In the genomic region with DNA sequence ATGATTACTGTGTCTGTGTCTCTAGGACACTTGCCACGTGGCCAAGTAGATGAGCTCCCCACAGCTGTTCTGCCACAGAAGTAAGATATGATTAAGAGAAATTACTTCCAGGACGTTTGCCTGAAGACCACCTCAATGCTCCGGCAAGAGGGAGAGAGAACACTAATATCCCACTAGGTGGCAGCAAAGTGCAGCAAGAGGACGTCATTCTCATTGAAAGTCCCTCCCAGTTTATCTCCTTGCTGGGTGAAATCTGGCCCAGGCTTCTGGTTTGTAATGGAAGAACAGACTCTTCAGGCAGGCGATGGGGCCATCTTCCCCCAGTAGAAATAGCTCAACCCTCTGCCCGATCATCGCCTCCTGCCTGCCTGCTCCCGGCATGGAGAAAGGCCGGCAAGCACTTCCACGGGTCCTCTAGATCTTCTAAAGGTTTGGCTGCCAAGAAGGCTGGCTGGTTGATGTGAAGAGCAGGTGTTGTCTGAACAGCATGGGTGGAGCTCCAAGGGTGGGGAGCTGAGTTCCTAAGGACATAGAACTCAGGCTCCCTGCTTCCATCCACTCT, we compare ENCODE assay signal across 8 mouse cellular contexts. TPM values are rescaled to one million over a fixed set of nuclear protein-coding genes. Genes with fewer than 3 reads are reported as not detected.
DNase-seq lines count a peak whose midpoint lies in the region; ATAC-seq lines count a peak whose summit lies in the region.

No protein-coding gene starts in this region.

- peak overlapping the region; percentile 48; the same call in 1 of the 2 replicates for H3K9ac ChIP-seq in heart, embryonic 14.5 days (ENCODE audit: low read length)
- H3K9ac ChIP-seq in liver, embryonic 11.5 days (ENCODE audit: low read depth, low read length): no peak overlapping the region
- no peak overlapping the region for H3K9ac ChIP-seq in neural tube, embryonic 11.5 days (ENCODE audit: low read length)

- peak overlapping the region; percentile 48 for H3K4me3 ChIP-seq in brown adipose tissue, adult 24 weeks (ENCODE audit: insufficient read depth, low read depth, low read length)
- 0 out of 4 replicates have a peak overlapping the region, but pooled peaks of 1 of the 2 experiments have one; percentile 17 for H3K4me3 ChIP-seq in heart, embryonic 14.5 days (ENCODE audit: control insufficient read depth in 1 of 2, insufficient read depth in 1 of 2, low read depth in 1 of 2, low read length in 2 of 2)
- no peak overlapping the region for H3K4me3 ChIP-seq in liver, embryonic 11.5 days (ENCODE audit: low read depth, low read length)
- H3K4me3 ChIP-seq in neural tube, embryonic 11.5 days (ENCODE audit: low read depth, low read length): no peak overlapping the region

- H3K4me2 ChIP-seq in heart, embryonic 14.5 days (ENCODE audit: low read length): peak overlapping the region; percentile 61
- H3K4me2 ChIP-seq in liver, embryonic 11.5 days: no peak overlapping the region; the same call in 1 of the 2 replicates
- H3K4me2 ChIP-seq in neural tube, embryonic 11.5 days (ENCODE audit: low read depth): no peak overlapping the region

- WGBS in heart, embryonic 14.5 days: 10% methylated on average over 10 of the region's 10 CpGs
- WGBS in liver, embryonic 11.5 days: 17% methylated on average over 10 of the region's 10 CpGs
- 16% methylated on average over 10 of the region's 10 CpGs for WGBS in neural tube, embryonic 11.5 days

- ATAC-seq in heart, embryonic 14.5 days (ENCODE audit: insufficient number of reproducible peaks, insufficient read depth, low FRiP score, low read depth): peak; percentile 23; the same call in 1 of the 2 replicates
- peak; percentile 34; the same call in 1 of the 2 replicates for ATAC-seq in liver, embryonic 11.5 days (replicated peaks; ENCODE audit: low FRiP score)
- ATAC-seq in neural tube, embryonic 11.5 days (ENCODE audit: insufficient read depth, low FRiP score, low TSS enrichment): no peak

- peaks cover 4% of the 10 kb centered on the region for H3K4me1 ChIP-seq in brown adipose tissue, adult 24 weeks (ENCODE audit: control insufficient read depth, insufficient read depth, insufficient read length, low read length)
- peaks cover 14 to 18% of the 10 kb centered on the region in 2 experiments for H3K4me1 ChIP-seq in heart, embryonic 14.5 days (ENCODE audit: control insufficient read depth in 2 of 2, insufficient read depth in 2 of 2, low read length in 2 of 2)
- no peaks in the 10 kb centered on the region for H3K4me1 ChIP-seq in liver, embryonic 11.5 days (replicated peaks; ENCODE audit: control insufficient read depth, insufficient read depth, low read length)
- H3K4me1 ChIP-seq in neural tube, embryonic 11.5 days (ENCODE audit: control insufficient read depth, insufficient read depth, low read length): no peaks in the 10 kb centered on the region

- H3K9me3 ChIP-seq in heart, embryonic 14.5 days (ENCODE audit: control insufficient read depth, low read length): no peaks in the 10 kb centered on the region
- H3K9me3 ChIP-seq in liver, embryonic 11.5 days (ENCODE audit: control insufficient read depth, low read length): no peaks in the 10 kb centered on the region
- H3K9me3 ChIP-seq in neural tube, embryonic 11.5 days (ENCODE audit: control insufficient read depth, low read length): no peaks in the 10 kb centered on the region

- no peak overlapping the region for H3K27ac ChIP-seq in brown adipose tissue, adult 24 weeks (replicated peaks; ENCODE audit: low read depth, low read length)
- peak overlapping the region; percentile 3 to 55; a peak in 3 of 4 replicates for H3K27ac ChIP-seq in heart, embryonic 14.5 days (replicated peaks in 1 of 2; ENCODE audit: control insufficient read depth in 1 of 2, insufficient read depth in 1 of 2, low read depth in 2 of 2, low read length in 2 of 2)
- H3K27ac ChIP-seq in liver, embryonic 11.5 days (ENCODE audit: low read depth, low read length): no peak overlapping the region
- H3K27ac ChIP-seq in neural tube, embryonic 11.5 days (ENCODE audit: low read depth, low read length): no peak overlapping the region

- H3K27me3 ChIP-seq in heart, embryonic 14.5 days (ENCODE audit: control insufficient read depth, insufficient read depth, low read length): no peaks in the 10 kb centered on the region
- H3K27me3 ChIP-seq in liver, embryonic 11.5 days (replicated peaks; ENCODE audit: control insufficient read depth, insufficient read depth, low read length): no peaks in the 10 kb centered on the region
- H3K27me3 ChIP-seq in neural tube, embryonic 11.5 days (ENCODE audit: control insufficient read depth, insufficient read depth, low read length): no peaks in the 10 kb centered on the region

- peak; percentile 47 to 64 for DNase-seq in CD8-positive naive resting alpha-beta T cell, adult 2 months (ENCODE audit: low read depth in 2 of 2, low spot score in 2 of 2)
- peak; percentile 59 for DNase-seq in fibroblast of lung, adult 2 months (ENCODE audit: low read depth)
- peak; percentile 83 for DNase-seq in kidney, postnatal 10 days
- DNase-seq in liver, embryonic 11.5 days (ENCODE audit: low spot score): peak; percentile 58
- peak; percentile 78 for DNase-seq in neural tube, embryonic 11.5 days (ENCODE audit: low spot score)
- peak; percentile 85 for DNase-seq in telencephalon, adult 2 months (ENCODE audit: low read depth, low spot score)

- H3K36me3 ChIP-seq in heart, embryonic 14.5 days (ENCODE audit: control insufficient read depth, insufficient read depth, low read length): no peaks in the 10 kb centered on the region
- no peaks in the 10 kb centered on the region for H3K36me3 ChIP-seq in liver, embryonic 11.5 days (ENCODE audit: control insufficient read depth, insufficient read depth, low read length)
- H3K36me3 ChIP-seq in neural tube, embryonic 11.5 days (ENCODE audit: control insufficient read depth, insufficient read depth, low read length): no peaks in the 10 kb centered on the region

RNA-seq across cellular contexts. Expression of gene Senp8, which starts 27.3 kb away (rescaled TPM):
- 5.3 and 7.9 TPM in 2 replicates for polyA plus RNA-seq in brown adipose tissue, adult 24 weeks (2012; ENCODE audit: insufficient read depth, insufficient read length, missing spikeins)
- polyA plus RNA-seq in heart, embryonic 14.5 days (2014; fragmentation: Nextera tagmentation; extraction: Ambion mirVana): 10.9 and 12.6 TPM in 2 replicates
- 9.8 and 10.9 TPM in 2 replicates for polyA plus RNA-seq in liver, embryonic 11.5 days (2014; fragmentation: Nextera tagmentation; extraction: Ambion mirVana)
- polyA plus RNA-seq in neural tube, embryonic 11.5 days (2014; fragmentation: Nextera tagmentation; extraction: Ambion mirVana): 19.8 and 22.0 TPM in 2 replicates

RNA-seq across cellular contexts. Expression of gene Myo9a, which starts 27.5 kb away (rescaled TPM):
- polyA plus RNA-seq in brown adipose tissue, adult 24 weeks (2012; ENCODE audit: insufficient read depth, insufficient read length, missing spikeins): 3.5 and 9.9 TPM in 2 replicates
- 12.1 and 12.4 TPM in 2 replicates for polyA plus RNA-seq in heart, embryonic 14.5 days (2014; fragmentation: Nextera tagmentation; extraction: Ambion mirVana)
- 7.0 and 8.1 TPM in 2 replicates for polyA plus RNA-seq in liver, embryonic 11.5 days (2014; fragmentation: Nextera tagmentation; extraction: Ambion mirVana)
- 22.2 and 24.5 TPM in 2 replicates for polyA plus RNA-seq in neural tube, embryonic 11.5 days (2014; fragmentation: Nextera tagmentation; extraction: Ambion mirVana)

RNA-seq across cellular contexts. Expression of gene Gramd2, which starts 43.2 kb away (rescaled TPM):
- polyA plus RNA-seq in brown adipose tissue, adult 24 weeks (2012; ENCODE audit: insufficient read depth, insufficient read length, missing spikeins): 0.58 TPM in 1 of 2 replicates, not detected in the other
- 0.27 and 0.43 TPM in 2 replicates for polyA plus RNA-seq in heart, embryonic 14.5 days (2014; fragmentation: Nextera tagmentation; extraction: Ambion mirVana)
- 0.16 and 0.25 TPM in 2 replicates for polyA plus RNA-seq in liver, embryonic 11.5 days (2014; fragmentation: Nextera tagmentation; extraction: Ambion mirVana)
- polyA plus RNA-seq in neural tube, embryonic 11.5 days (2014; fragmentation: Nextera tagmentation; extraction: Ambion mirVana): 0.17 and 0.43 TPM in 2 replicates

Comparison
In these comparisons a context has a peak if more than half of its experiments do, and no peak if none do; other contexts are left out.
1. H3K27ac ChIP-seq: peak in heart, embryonic 14.5 days (2 of 2); none in brown adipose tissue, adult 24 weeks (single experiment), liver, embryonic 11.5 days (single experiment) and neural tube, embryonic 11.5 days (single experiment).
2. Peak in every context shown above with its lines, with median percentiles within 50 percentile points of each other: DNase-seq.